In genomic region chr6:86494767-86495166, GRCm38 (mm10) we compare ENCODE assay signal across 21 mouse cellular contexts. TPM values are rescaled to one million over a fixed set of nuclear protein-coding genes. Genes with fewer than 3 reads are reported as not detected.
DNase-seq lines count a peak whose midpoint lies in the region; ATAC-seq and TF ChIP-seq lines count a peak whose summit lies in the region.
"Had no signal": no experiment of that assay in that cellular context is flagged by ENCODE, and none has a peak within 500 bp of the region (broad histone marks: within the 10 kb centered on the region; RNA-seq: fewer than 3 reads in every experiment).

No protein-coding gene starts in this region.

- no peaks in the 10 kb centered on the region for H3K9me3 ChIP-seq in intestine, postnatal 0 days (ENCODE audit: control insufficient read depth)
- H3K9me3 ChIP-seq in intestine, embryonic 15.5 days, result no peaks in the 10 kb centered on the region
- no peaks in the 10 kb centered on the region for H3K9me3 ChIP-seq in lung, embryonic 14.5 days (ENCODE audit: low read depth, low read length)
- H3K9me3 ChIP-seq in limb, embryonic 10.5 days (replicated peaks), result no peaks in the 10 kb centered on the region
- H3K9me3 ChIP-seq: embryonic facial prominence, embryonic 13.5 days; heart, embryonic 10.5 days; hindbrain, embryonic 12.5 days; kidney, embryonic 15.5 days; liver, embryonic 13.5 days had no signal

- H3K27me3 ChIP-seq in intestine, postnatal 0 days (replicated peaks; ENCODE audit: control insufficient read depth, insufficient read depth, low read length), result no peaks in the 10 kb centered on the region
- no peaks in the 10 kb centered on the region for H3K27me3 ChIP-seq in intestine, embryonic 15.5 days (replicated peaks)
- no peaks in the 10 kb centered on the region for H3K27me3 ChIP-seq in lung, embryonic 14.5 days (ENCODE audit: insufficient read depth, low read length)
- no peaks in the 10 kb centered on the region for H3K27me3 ChIP-seq in limb, embryonic 10.5 days (ENCODE audit: low read depth, poor library complexity, severe bottlenecking)
- H3K27me3 ChIP-seq: embryonic facial prominence, embryonic 13.5 days; hindbrain, embryonic 12.5 days; kidney, embryonic 15.5 days; liver, embryonic 13.5 days had no signal

- 94% methylated on average over 7 of the region's 7 CpGs for WGBS in intestine, postnatal 0 days
- 92% methylated on average over 7 of the region's 7 CpGs for WGBS in intestine, embryonic 15.5 days
- 88% methylated on average over 7 of the region's 7 CpGs for WGBS in lung, embryonic 14.5 days
- WGBS in limb, embryonic 10.5 days, result 94% methylated on average over 7 of the region's 7 CpGs

- no peak overlapping the region for H3K27ac ChIP-seq in intestine, postnatal 0 days (ENCODE audit: low read depth, low read length)
- no peak overlapping the region for H3K27ac ChIP-seq in intestine, embryonic 15.5 days
- H3K27ac ChIP-seq in lung, embryonic 14.5 days (ENCODE audit: low read depth), result no peak overlapping the region
- peak overlapping the region; percentile 56; the same call in 1 of the 2 replicates for H3K27ac ChIP-seq in limb, embryonic 10.5 days
- H3K27ac ChIP-seq: heart, embryonic 10.5 days; hindbrain, embryonic 12.5 days had no signal

- no peak overlapping the region for H3K4me3 ChIP-seq in intestine, postnatal 0 days (ENCODE audit: low read depth, low read length)
- no peak overlapping the region for H3K4me3 ChIP-seq in intestine, embryonic 15.5 days (replicated peaks)
- H3K4me3 ChIP-seq in lung, embryonic 14.5 days (ENCODE audit: low read depth, low read length), result no peak overlapping the region
- no peak overlapping the region for H3K4me3 ChIP-seq in limb, embryonic 10.5 days
- H3K4me3 ChIP-seq: embryonic facial prominence, embryonic 13.5 days; heart, embryonic 10.5 days; hindbrain, embryonic 12.5 days; kidney, embryonic 15.5 days; liver, embryonic 13.5 days had no signal

- no peak for DNase-seq in lung, embryonic 14.5 days
- no peak for DNase-seq in lung, postnatal 10 days
- DNase-seq in ES-CJ7 (ENCODE audit: low read depth, low spot score), result peak; percentile 71
- DNase-seq in limb, embryonic 10.5 days (ENCODE audit: low spot score), result no peak
- no peak for DNase-seq in frontal cortex, postnatal 10 days (ENCODE audit: low spot score in 2 of 2)
- DNase-seq in ovary, postnatal 10 days (ENCODE audit: low spot score), result no peak
- DNase-seq: adrenal gland, postnatal 10 days; cerebellum, adult 9-11 months; gastrocnemius, postnatal 36 days; heart, postnatal 10 days; liver, embryonic 13.5 days; lung, postnatal 14 days; right cerebral cortex, adult 18-20 months had no signal

- H3K9ac ChIP-seq in intestine, postnatal 0 days (ENCODE audit: low read depth, low read length), result no peak overlapping the region
- no peak overlapping the region for H3K9ac ChIP-seq in intestine, embryonic 15.5 days
- H3K9ac ChIP-seq in lung, embryonic 14.5 days, result no peak overlapping the region
- H3K9ac ChIP-seq: embryonic facial prominence, embryonic 13.5 days; hindbrain, embryonic 12.5 days; kidney, embryonic 15.5 days; liver, embryonic 13.5 days had no signal

- ATAC-seq in intestine, postnatal 0 days, result no peak
- no peak for ATAC-seq in intestine, embryonic 15.5 days
- ATAC-seq in lung, embryonic 14.5 days (ENCODE audit: insufficient read depth), result no peak
- ATAC-seq: activated CD4-positive, CD25-positive, alpha-beta regulatory T cell, adult 4 months; forebrain, embryonic 14.5 days had no signal

- no peak overlapping the region for H3K4me2 ChIP-seq in intestine, postnatal 0 days (replicated peaks; ENCODE audit: low read depth)
- no peak overlapping the region for H3K4me2 ChIP-seq in intestine, embryonic 15.5 days (replicated peaks)
- H3K4me2 ChIP-seq in lung, embryonic 14.5 days, result no peak overlapping the region
- H3K4me2 ChIP-seq: embryonic facial prominence, embryonic 13.5 days; hindbrain, embryonic 12.5 days; kidney, embryonic 15.5 days; liver, embryonic 13.5 days had no signal

- peaks cover 10% of the 10 kb centered on the region; the same call in 1 of the 2 replicates for H3K4me1 ChIP-seq in intestine, postnatal 0 days (replicated peaks; ENCODE audit: control insufficient read depth, insufficient read depth, low read length)
- H3K4me1 ChIP-seq in intestine, embryonic 15.5 days (replicated peaks), result peaks cover 30% of the 10 kb centered on the region
- H3K4me1 ChIP-seq in lung, embryonic 14.5 days (ENCODE audit: insufficient read depth), result 0 out of 2 replicates have a peak, but pooled peaks cover 4% of the 10 kb centered on the region
- H3K4me1 ChIP-seq in limb, embryonic 10.5 days, result peaks cover 50% of the 10 kb centered on the region

- no peaks in the 10 kb centered on the region for H3K36me3 ChIP-seq in intestine, postnatal 0 days (ENCODE audit: control insufficient read depth, insufficient read depth)
- H3K36me3 ChIP-seq in intestine, embryonic 15.5 days, result no peaks in the 10 kb centered on the region
- no peaks in the 10 kb centered on the region for H3K36me3 ChIP-seq in lung, embryonic 14.5 days (ENCODE audit: insufficient read depth)
- H3K36me3 ChIP-seq in limb, embryonic 10.5 days, result no peaks in the 10 kb centered on the region
- H3K36me3 ChIP-seq: embryonic facial prominence, embryonic 13.5 days; heart, embryonic 10.5 days; hindbrain, embryonic 12.5 days; kidney, embryonic 15.5 days; liver, embryonic 13.5 days had no signal

- peak; percentile 57 for TF ChIP-seq CTCF in intestine, postnatal 0 days (IDR thresholded peaks at IDR 0.05; ENCODE audit: low read depth)
- peak; percentile 42 for TF ChIP-seq CTCF in lung, embryonic 14.5 days (IDR thresholded peaks at IDR 0.05; ENCODE audit: low read depth)

RNA-seq across cellular contexts. Expression of gene Pcbp1, which starts 31.4 kb away (rescaled TPM):
- 326 and 327 TPM in 2 replicates for polyA plus RNA-seq in intestine, postnatal 0 days (2015; fragmentation: Nextera tagmentation; extraction: Ambion mirVana)
- polyA plus RNA-seq in intestine, embryonic 15.5 days (2015; fragmentation: Nextera tagmentation; extraction: Ambion mirVana), result 508 and 561 TPM in 2 replicates
- 552 and 588 TPM in 2 replicates for polyA plus RNA-seq in lung, embryonic 14.5 days (2014; fragmentation: Nextera tagmentation; extraction: Ambion mirVana)
- 562 and 618 TPM in 2 replicates for polyA plus RNA-seq in limb, embryonic 10.5 days (2016; fragmentation: Nextera tagmentation; extraction: Ambion mirVana)

RNA-seq across cellular contexts. Expression of gene C87436, which starts 56.6 kb away (rescaled TPM):
- polyA plus RNA-seq in intestine, postnatal 0 days (2015; fragmentation: Nextera tagmentation; extraction: Ambion mirVana), result 12.4 and 12.8 TPM in 2 replicates
- polyA plus RNA-seq in intestine, embryonic 15.5 days (2015; fragmentation: Nextera tagmentation; extraction: Ambion mirVana), result 20.4 and 22.4 TPM in 2 replicates
- polyA plus RNA-seq in lung, embryonic 14.5 days (2014; fragmentation: Nextera tagmentation; extraction: Ambion mirVana), result 22.2 and 24.3 TPM in 2 replicates
- polyA plus RNA-seq in limb, embryonic 10.5 days (2016; fragmentation: Nextera tagmentation; extraction: Ambion mirVana), result 23.9 and 25.2 TPM in 2 replicates
